Mouse (Mus musculus): ENCODE data around the gene Baiap2.

- TF ChIP-seq CTCF (IDR thresholded peaks at IDR 0.05; ENCODE audit: insufficient read depth, low read depth, low read length) = no peak
- no peak for TF ChIP-seq POLR2A (IDR thresholded peaks at IDR 0.05; ENCODE audit: insufficient read depth, low read depth, low read length)
These were observed 3.4 kb upstream of the Baiap2 start for GRCm38 (mm10) chr11:119939073-119939710.

Data from olfactory bulb, adult 2 months (tissue).